In the genomic region with DNA sequence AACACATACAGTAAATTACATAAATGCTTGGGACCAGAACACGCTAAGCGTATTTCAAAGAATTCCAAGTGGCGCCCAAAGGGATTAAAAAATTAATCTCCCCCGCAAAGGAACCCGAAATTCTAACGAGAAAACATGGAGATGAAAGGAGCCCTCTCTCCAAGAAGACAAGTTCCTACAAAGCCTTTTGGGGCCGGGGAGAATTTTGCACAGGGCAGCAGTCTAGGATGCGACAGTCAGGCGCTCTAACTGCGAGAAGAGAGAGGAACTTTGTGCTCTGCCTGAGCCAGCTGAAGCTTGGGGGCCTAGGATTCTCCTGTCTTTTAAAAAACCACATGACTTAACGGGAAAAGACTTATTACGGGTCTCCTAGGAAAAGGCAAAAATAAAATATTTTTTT, we compare ENCODE assay signal across 35 mouse cellular contexts.
"Had no signal": no experiment of that assay in that cellular context is flagged by ENCODE, and none has a peak within 500 bp of the region (broad histone marks: within the 10 kb centered on the region; RNA-seq: fewer than 3 reads in every experiment).

No protein-coding gene starts in this region.

- H3K4me2 ChIP-seq: heart, embryonic 11.5 days; heart, embryonic 12.5 days; heart, embryonic 13.5 days; heart, embryonic 15.5 days; hindbrain, embryonic 12.5 days; hindbrain, embryonic 13.5 days; hindbrain, embryonic 14.5 days; hindbrain, embryonic 15.5 days; intestine, embryonic 15.5 days; kidney, embryonic 15.5 days had no signal

- H3K9me3 ChIP-seq: heart, embryonic 12.5 days; heart, embryonic 13.5 days; heart, embryonic 15.5 days; hindbrain, embryonic 10.5 days; hindbrain, embryonic 12.5 days; hindbrain, embryonic 13.5 days; hindbrain, embryonic 15.5 days; intestine, embryonic 15.5 days; kidney, embryonic 15.5 days had no signal

- ATAC-seq: hindbrain, embryonic 16.5 days; hindbrain, postnatal 0 days; inflammation-experienced regulatory T-cells, adult 6 months; intestine, embryonic 15.5 days; intestine, embryonic 16.5 days; intestine, postnatal 0 days had no signal

- H3K9ac ChIP-seq: heart, embryonic 12.5 days; heart, embryonic 13.5 days; heart, embryonic 15.5 days; hindbrain, embryonic 12.5 days; hindbrain, embryonic 13.5 days; hindbrain, embryonic 14.5 days; hindbrain, embryonic 15.5 days; intestine, embryonic 15.5 days; kidney, embryonic 15.5 days had no signal

- DNase-seq: heart, postnatal 10 days; heart, postnatal 14 days; heart, postnatal 36 days; heart, postnatal 4 days; kidney, adult 11 months; kidney, adult 18-20 months; kidney, adult 2 months; kidney, adult 8-10 months; kidney, adult 9 months; kidney, postnatal 10 days; kidney, postnatal 14 days; kidney, postnatal 25 days; kidney, postnatal 36 days; kidney, postnatal 4 days; layer of hippocampus, adult 9-11 months; layer of hippocampus, postnatal 36 days had no signal

- H3K4me1 ChIP-seq: heart, embryonic 12.5 days; heart, embryonic 13.5 days; heart, embryonic 15.5 days; hindbrain, embryonic 12.5 days; intestine, embryonic 15.5 days had no signal

- H3K27me3 ChIP-seq: heart, embryonic 12.5 days; heart, embryonic 13.5 days; heart, embryonic 15.5 days; hindbrain, embryonic 12.5 days; hindbrain, embryonic 13.5 days; hindbrain, embryonic 15.5 days; intestine, embryonic 15.5 days; kidney, embryonic 15.5 days had no signal

- H3K27ac ChIP-seq: heart, embryonic 13.5 days; heart, embryonic 15.5 days; hindbrain, embryonic 10.5 days; hindbrain, embryonic 12.5 days; hindbrain, embryonic 13.5 days; hindbrain, embryonic 14.5 days; hindbrain, embryonic 15.5 days; hindbrain, postnatal 0 days; intestine, embryonic 15.5 days; kidney, embryonic 15.5 days; kidney, postnatal 0 days; layer of hippocampus, adult 2 months; left cerebral cortex, adult 2 months had no signal

- H3K36me3 ChIP-seq: hindbrain, embryonic 10.5 days; intestine, embryonic 15.5 days had no signal

- H3K4me3 ChIP-seq: heart, embryonic 12.5 days; heart, embryonic 13.5 days; heart, embryonic 15.5 days; hindbrain, embryonic 10.5 days; hindbrain, embryonic 12.5 days; hindbrain, embryonic 13.5 days; hindbrain, embryonic 15.5 days; intestine, embryonic 15.5 days; kidney, embryonic 15.5 days; layer of hippocampus, adult 2 months; left cerebral cortex, adult 2 months had no signal
